In the genomic region with DNA sequence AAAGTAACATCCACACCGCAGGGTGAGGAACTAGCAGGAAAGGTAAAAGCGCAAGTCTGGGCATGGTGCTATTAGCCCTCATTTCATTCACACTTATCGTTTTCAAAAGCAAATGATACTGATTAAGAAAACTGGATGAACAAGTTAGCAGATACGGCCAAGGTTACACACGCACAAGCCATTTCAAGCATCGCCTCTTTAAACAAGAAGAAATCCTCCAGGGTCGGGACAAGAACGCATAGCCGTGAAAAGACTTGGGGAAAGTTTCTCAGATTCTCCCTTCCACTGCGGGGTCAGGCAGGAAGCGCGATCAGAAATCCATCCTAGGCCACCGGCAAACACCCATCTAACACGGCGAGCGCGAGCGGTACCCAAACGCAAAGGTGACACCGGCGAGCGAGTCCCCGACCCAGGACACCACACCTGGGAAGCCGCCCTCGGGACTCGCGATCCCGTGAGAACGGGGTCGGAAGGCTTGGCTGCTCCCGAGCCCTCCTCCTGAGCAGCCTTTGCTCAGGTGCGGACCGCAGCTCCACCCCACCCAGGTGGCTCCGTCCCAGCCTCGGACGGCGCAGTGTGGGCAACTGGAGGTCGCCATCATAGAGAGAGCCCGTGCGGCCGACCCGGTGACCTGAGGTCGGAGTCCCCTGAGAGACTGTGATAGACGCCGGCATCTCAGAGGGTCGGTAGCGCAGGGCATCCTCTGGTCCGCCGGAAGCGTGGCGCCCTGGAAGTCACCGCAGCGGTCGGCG, we compare ENCODE assay signal across 7 mouse cellular contexts. TPM values are rescaled to one million over a fixed set of nuclear protein-coding genes. Genes with fewer than 3 reads are reported as not detected.
DNase-seq lines count a peak whose midpoint lies in the region; ATAC-seq lines count a peak whose summit lies in the region.

No protein-coding gene starts in this region.

- WGBS in hindbrain, embryonic 10.5 days, result 1% methylated on average over 55 of the region's 55 CpGs

- H3K36me3 ChIP-seq in megakaryocyte, embryonic 14.5 days (replicated peaks; ENCODE audit: low read length), result peaks cover 31% of the 10 kb centered on the region
- peaks cover 29% of the 10 kb centered on the region for H3K36me3 ChIP-seq in hindbrain, embryonic 10.5 days

- H3K27me3 ChIP-seq in megakaryocyte, embryonic 14.5 days (replicated peaks), result no peaks in the 10 kb centered on the region
- no peaks in the 10 kb centered on the region for H3K27me3 ChIP-seq in hindbrain, embryonic 10.5 days (ENCODE audit: insufficient read depth, poor library complexity, severe bottlenecking)

- peak overlapping the region; percentile 83 for H3K27ac ChIP-seq in hindbrain, embryonic 10.5 days

- ATAC-seq in megakaryocyte, adult 5-6 weeks (ENCODE audit: poor library complexity, severe bottlenecking), result no peak

- peak; percentile 10 for DNase-seq in c-Kit-positive CD71-positive TER-119-negative erythroid progenitor cells, embryonic 14.5 days (ENCODE audit: low read depth)
- no peak for DNase-seq in hindbrain, embryonic 10.5 days (ENCODE audit: low spot score)
- peak; percentile 8 for DNase-seq in lung, postnatal 25 days (ENCODE audit: low spot score)
- no peak for DNase-seq in layer of hippocampus, postnatal 36 days
- DNase-seq in cerebellum, adult 9-11 months, result no peak

- no peaks in the 10 kb centered on the region for H3K9me3 ChIP-seq in megakaryocyte, embryonic 14.5 days
- H3K9me3 ChIP-seq in hindbrain, embryonic 10.5 days, result 0 out of 2 replicates have a peak, but pooled peaks cover 2% of the 10 kb centered on the region

- H3K4me1 ChIP-seq in megakaryocyte, embryonic 14.5 days, result peaks cover 22% of the 10 kb centered on the region
- peaks cover 26% of the 10 kb centered on the region for H3K4me1 ChIP-seq in hindbrain, embryonic 10.5 days (replicated peaks)

- H3K4me3 ChIP-seq in megakaryocyte, embryonic 14.5 days (replicated peaks), result peak overlapping the region; percentile 98
- peak overlapping the region; percentile 95 for H3K4me3 ChIP-seq in hindbrain, embryonic 10.5 days

RNA-seq across cellular contexts. Expression of gene Pigf, which starts 0.5 kb away (rescaled TPM):
- 4.8 TPM in 1 of 2 replicates, not detected in the other for polyA plus RNA-seq in megakaryocyte, embryonic 14.5 days (2012; ENCODE audit: insufficient read depth, low replicate concordance)
- total RNA-seq in megakaryocyte, adult 5-6 weeks (2015), result 21.6 and 25.4 TPM in 2 replicates
- total RNA-seq in megakaryocyte, adult 5-6 weeks (2017), result 27.7 and 32.1 TPM in 2 replicates
- polyA plus RNA-seq in hindbrain, embryonic 10.5 days (2016; fragmentation: Nextera tagmentation; extraction: Ambion mirVana), result 43.4 and 50.4 TPM in 2 replicates
- total RNA-seq in layer of hippocampus, postnatal 36 days (2021), result 10 to 100 TPM; 18.2 to 19.9 TPM

RNA-seq across cellular contexts. Expression of gene Cript, which starts 0.7 kb away (rescaled TPM):
- polyA plus RNA-seq in megakaryocyte, embryonic 14.5 days (2012; ENCODE audit: insufficient read depth, low replicate concordance), result 3.5 TPM in 1 of 2 replicates, not detected in the other
- 135 and 148 TPM in 2 replicates for total RNA-seq in megakaryocyte, adult 5-6 weeks (2015)
- 71.6 and 93.9 TPM in 2 replicates for total RNA-seq in megakaryocyte, adult 5-6 weeks (2017)
- polyA plus RNA-seq in hindbrain, embryonic 10.5 days (2016; fragmentation: Nextera tagmentation; extraction: Ambion mirVana), result 160 and 195 TPM in 2 replicates
- total RNA-seq in layer of hippocampus, postnatal 36 days (2021), result 10 to 100 TPM; 57.3 to 62.1 TPM

Comparison
In these comparisons a context has a peak if more than half of its experiments do, and no peak if none do; other contexts are left out.
1. DNase-seq: peak in c-Kit-positive CD71-positive TER-119-negative erythroid progenitor cells, embryonic 14.5 days (single experiment) and lung, postnatal 25 days (single experiment); none in hindbrain, embryonic 10.5 days (single experiment), layer of hippocampus, postnatal 36 days (0 of 2) and cerebellum, adult 9-11 months (single experiment).